Mouse (Mus musculus) T-helper 1 cell (primary cell): Measurements from ENCODE around the gene Sox5.

ENCODE experiments used
- in situ Hi-C: fragments of 300-600 bp; cut with MboI, MseI; formaldehyde crosslinking; loops from one replicate; pipeline ENCODE4 v1.15.1; 2025; ENCODE audit warnings: high pct_unique_total_duplicates

The Sox5 gene

GRCm38 (mm10) chr6:144337436-144337969 lies 444.3 kb downstream of the Sox5 start:
- in situ Hi-C loops = no loop called here

GRCm38 (mm10) chr6:144336789-144337188 lies 445.0 kb downstream of the Sox5 start:
- in situ Hi-C loops = no loop called here

- in situ Hi-C loops = loop anchor here (5.0 kb wide), 1 partner anchor 81 kb away; no protein-coding TSS in a partner anchor
Observed at GRCm38 (mm10) chr6:144333146-144333545, 448.6 kb downstream of the Sox5 start.

- in situ Hi-C loops = loop anchor here (5.0 kb wide), 1 partner anchor 80 kb away; no protein-coding TSS in a partner anchor
Observed at GRCm38 (mm10) chr6:144332027-144332426, 449.8 kb downstream of the Sox5 start.

- in situ Hi-C loops = no loop called here
Observed at GRCm38 (mm10) chr6:144329311-144329930, 452.4 kb downstream of the Sox5 start.

GRCm38 (mm10) chr6:144328779-144329178 lies 453.0 kb downstream of the Sox5 start:
- in situ Hi-C loops = no loop called here

- in situ Hi-C loops = no loop called here
Observed at GRCm38 (mm10) chr6:144326817-144327216, 455.0 kb downstream of the Sox5 start.

- in situ Hi-C loops = no loop called here
Observed at GRCm38 (mm10) chr6:144323372-144323771, 458.4 kb downstream of the Sox5 start.

GRCm38 (mm10) chr6:144322297-144323047 lies 459.3 kb downstream of the Sox5 start:
- in situ Hi-C loops = no loop called here

- in situ Hi-C loops = no loop called here
Observed at GRCm38 (mm10) chr6:144320327-144320726, 461.4 kb downstream of the Sox5 start.

GRCm38 (mm10) chr6:144319717-144320116 lies 462.1 kb downstream of the Sox5 start:
- in situ Hi-C loops = no loop called here

GRCm38 (mm10) chr6:144312781-144313754 lies 468.7 kb downstream of the Sox5 start:
- in situ Hi-C loops = no loop called here

GRCm38 (mm10) chr6:144312282-144312780 lies 469.4 kb downstream of the Sox5 start:
- in situ Hi-C loops = no loop called here

- in situ Hi-C loops = no loop called here
Observed at GRCm38 (mm10) chr6:144311754-144312153, 470.0 kb downstream of the Sox5 start.

- in situ Hi-C loops = no loop called here
Observed at GRCm38 (mm10) chr6:144309171-144309570, 472.6 kb downstream of the Sox5 start.

GRCm38 (mm10) chr6:144307551-144308149 lies 474.1 kb downstream of the Sox5 start:
- in situ Hi-C loops = no loop called here

- in situ Hi-C loops = no loop called here
Observed at GRCm38 (mm10) chr6:144302823-144303222, 479.0 kb downstream of the Sox5 start.

GRCm38 (mm10) chr6:144301082-144301481 lies 480.7 kb downstream of the Sox5 start:
- in situ Hi-C loops = no loop called here

- in situ Hi-C loops = no loop called here
Observed at GRCm38 (mm10) chr6:144299503-144299858, 482.3 kb downstream of the Sox5 start.

- in situ Hi-C loops = no loop called here
Observed at GRCm38 (mm10) chr6:144298641-144299502, 482.9 kb downstream of the Sox5 start.
